Mouse (Mus musculus) megakaryocyte, embryonic 14.5 days (primary cell): ENCODE measurements around the gene Jmjd1c.

Source experiments
- FLI1 ChIP-seq: IDR thresholded peaks from 2 replicates; pipeline ENCODE4 v1.6.1; 2012; ENCODE audit warnings: low read length, inconsistent platforms, mixed read lengths
- GATA1 ChIP-seq: IDR thresholded peaks from 3 replicates; pipeline ENCODE4 v1.6.1; 2012; ENCODE audit warnings: mixed read lengths, low read length, inconsistent platforms, borderline replicate concordance

GRCm38 (mm10) chr10:67213720-67214119 is 117.8 kb downstream of the Jmjd1c start:
- TF ChIP-seq GATA1, result no peak
- TF ChIP-seq FLI1, result no peak
